Mouse (Mus musculus): Measurements from ENCODE around the gene Erg. TPM values are rescaled to one million over a fixed set of nuclear protein-coding genes. Genes with fewer than 3 reads are reported as not detected.
A peak's percentile ranks its signal among the peaks of the same experiment; 100 is the strongest.

Erg gene
- total RNA-seq, 4 experiments from 2014 or later, result 15.2 to 24.9 (median 21.4) TPM

DNA sequence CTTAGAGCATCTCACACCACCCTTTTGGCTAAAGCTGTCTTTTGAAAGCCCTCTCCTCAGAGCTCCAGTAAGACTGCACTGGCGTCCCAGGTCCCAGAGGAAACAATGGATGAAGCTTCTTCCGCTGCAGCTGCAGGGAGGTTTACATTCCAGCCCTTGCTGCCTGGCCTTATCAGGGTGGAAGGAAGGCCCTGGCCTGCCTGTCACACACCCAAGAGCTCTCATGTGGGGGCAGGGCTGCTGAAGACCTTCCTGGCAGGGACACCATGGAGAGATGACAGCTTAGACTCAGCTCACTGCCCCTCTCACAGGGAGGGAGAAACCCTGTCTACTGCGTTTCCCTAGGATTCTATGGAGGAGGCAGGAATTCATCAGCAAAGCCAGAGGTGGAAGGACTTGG is 239.2 kb downstream of the Erg start:
- DNase-seq, result peak; percentile 48

- peak; percentile 32 for DNase-seq
These were observed 240.5 kb downstream of the Erg start for GRCm38 (mm10) chr16:95345882-95346281.

DNA sequence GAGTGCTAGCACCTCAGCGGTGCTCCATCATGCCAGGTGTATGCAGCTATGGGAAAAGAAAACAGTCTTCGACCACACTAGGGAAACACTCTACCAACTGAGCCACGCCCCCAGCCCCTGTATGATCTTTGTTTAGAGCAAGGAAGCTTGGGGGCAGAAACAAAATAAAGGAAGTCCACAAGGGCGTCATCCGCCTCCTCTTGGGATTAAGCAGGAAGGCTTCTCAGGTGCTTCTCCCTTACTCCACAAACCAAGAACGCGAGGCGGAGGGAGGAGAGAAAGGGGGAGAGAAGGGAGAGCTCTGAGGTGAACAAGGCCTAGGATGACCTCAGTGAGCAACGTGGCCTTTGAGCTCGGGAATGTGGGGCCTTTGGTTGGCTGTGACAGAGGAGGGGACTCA is 241.4 kb downstream of the Erg start:
- DNase-seq, result no peak

DNA sequence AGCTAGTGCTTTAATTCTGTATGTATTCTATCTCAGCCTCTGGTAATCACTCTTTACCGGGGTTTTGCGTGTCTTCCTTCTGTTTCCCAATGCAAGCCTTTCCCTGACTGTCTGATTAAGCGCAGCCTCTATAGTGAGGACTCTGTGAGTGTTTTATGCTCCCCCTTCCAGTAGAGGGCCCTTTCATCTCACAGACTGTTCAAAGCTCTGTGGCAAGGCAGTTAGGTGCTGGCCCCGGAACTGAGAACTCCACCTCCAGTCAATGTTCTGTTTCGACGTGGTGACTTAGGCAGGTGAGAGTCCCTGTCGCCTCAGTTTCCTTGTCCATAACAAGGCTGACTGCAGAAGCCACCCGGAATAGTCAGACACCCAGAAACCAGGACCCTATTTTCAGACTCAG is 244.4 kb downstream of the Erg start:
- DNase-seq, result no peak

- DNase-seq, result peak; percentile 58
These were observed 245.3 kb downstream of the Erg start for GRCm38 (mm10) chr16:95340885-95341791.

- DNase-seq, result no peak
These were observed 254.2 kb downstream of the Erg start for GRCm38 (mm10) chr16:95332159-95332558.

- no peak for DNase-seq
These were observed 264.3 kb downstream of the Erg start for GRCm38 (mm10) chr16:95321945-95322625.

Other genes with a start within 250 kb of the Erg start
- gene Ets2, start 115.5 kb upstream of the Erg start, total RNA-seq (2022), result 10 to 100 TPM; 44.7 to 78.5 (median 58.4) TPM

Measured in adrenal gland, adult 8-10 months (tissue).